Mouse (Mus musculus): ENCODE results near the gene Mtmr3. TPM values are rescaled to one million over a fixed set of nuclear protein-coding genes. Genes with fewer than 3 reads are reported as not detected.
A peak's percentile ranks its signal among the peaks of the same experiment; 100 is the strongest.

Mtmr3 gene
- total RNA-seq, 1 experiment, result 30.7 TPM

- H3K4me1 ChIP-seq (ENCODE audit: control insufficient read depth in 2 of 2, insufficient read depth in 2 of 2, low read length in 2 of 2, poor library complexity in 1 of 2), result peaks cover 6 to 11% of the 10 kb centered on the region in 2 experiments; a peak in 3 of 4 replicates
- no peak for DNase-seq (ENCODE audit: low read depth, low spot score)
- H3K4me3 ChIP-seq (ENCODE audit: insufficient read depth in 1 of 2, low read depth in 1 of 2, low read length in 2 of 2, poor library complexity in 1 of 2, severe bottlenecking in 1 of 2), result no peak overlapping the region
- no peaks in the 10 kb centered on the region for H3K9me3 ChIP-seq (ENCODE audit: control insufficient read depth, insufficient read depth, low read depth, low read length)
- no peak overlapping the region for H3K27ac ChIP-seq (ENCODE audit: insufficient read depth, low read depth, low read length, poor library complexity, severe bottlenecking)
- in situ Hi-C loops (cut with MboI; ENCODE audit: low sequenced_read_pairs in 2 of 2, unreplicated experiment in 2 of 2), result no loop called here
- TF ChIP-seq MAFK (IDR thresholded peaks at IDR 0.05; ENCODE audit: insufficient read depth, low read depth, low read length) (no peak), HCFC1 (IDR thresholded peaks at IDR 0.05; ENCODE audit: borderline replicate concordance, insufficient read depth, low read length) (no peak), CHD2 (IDR thresholded peaks at IDR 0.05; ENCODE audit: low read depth, low read length) (no peak), ZNF384 (IDR thresholded peaks at IDR 0.05; ENCODE audit: low read depth, low read length) (no peak), ZC3H11A (IDR thresholded peaks at IDR 0.05; ENCODE audit: borderline replicate concordance, low read depth, low read length) (no peak)
- no peaks in the 10 kb centered on the region for H3K36me3 ChIP-seq (ENCODE audit: control insufficient read depth, insufficient read depth, low read length, poor library complexity, severe bottlenecking)
- no peak overlapping the region for H3K9ac ChIP-seq (ENCODE audit: insufficient read depth, low read depth, low read length, poor library complexity, severe bottlenecking)
Measured at GRCm38 (mm10) chr11:4629861-4630280, 35.2 kb upstream of the Mtmr3 start.

GRCm38 (mm10) chr11:4627636-4628035, 33.0 kb upstream of the Mtmr3 start:
- Histone ChIP-seq H3K4me1 (ENCODE audit: control insufficient read depth in 2 of 2, insufficient read depth in 2 of 2, low read length in 2 of 2, poor library complexity in 1 of 2) (peaks cover 6 to 13% of the 10 kb centered on the region in 2 experiments; a peak in 3 of 4 replicates), H3K9me3 (ENCODE audit: control insufficient read depth, insufficient read depth, low read depth, low read length) (no peaks in the 10 kb centered on the region), H3K27ac (ENCODE audit: insufficient read depth, low read depth, low read length, poor library complexity, severe bottlenecking) (no peak overlapping the region), H3K4me3 (ENCODE audit: insufficient read depth in 1 of 2, low read depth in 1 of 2, low read length in 2 of 2, poor library complexity in 1 of 2, severe bottlenecking in 1 of 2) (no peak overlapping the region), H3K36me3 (ENCODE audit: control insufficient read depth, insufficient read depth, low read length, poor library complexity, severe bottlenecking) (no peaks in the 10 kb centered on the region), H3K9ac (ENCODE audit: insufficient read depth, low read depth, low read length, poor library complexity, severe bottlenecking) (no peak overlapping the region)
- TF ChIP-seq ZNF384 (IDR thresholded peaks at IDR 0.05; ENCODE audit: low read depth, low read length) (no peak), HCFC1 (IDR thresholded peaks at IDR 0.05; ENCODE audit: borderline replicate concordance, insufficient read depth, low read length) (no peak), CHD2 (IDR thresholded peaks at IDR 0.05; ENCODE audit: low read depth, low read length) (no peak), MAFK (IDR thresholded peaks at IDR 0.05; ENCODE audit: insufficient read depth, low read depth, low read length) (no peak), ZC3H11A (IDR thresholded peaks at IDR 0.05; ENCODE audit: borderline replicate concordance, low read depth, low read length) (no peak)
- in situ Hi-C loops (cut with MboI; ENCODE audit: low sequenced_read_pairs in 2 of 2, unreplicated experiment in 2 of 2), result no loop called here
- DNase-seq (ENCODE audit: low read depth, low spot score), result no peak

GRCm38 (mm10) chr11:4625931-4626330, 31.3 kb upstream of the Mtmr3 start:
- H3K9ac ChIP-seq (ENCODE audit: insufficient read depth, low read depth, low read length, poor library complexity, severe bottlenecking), result no peak overlapping the region
- no peaks in the 10 kb centered on the region for H3K36me3 ChIP-seq (ENCODE audit: control insufficient read depth, insufficient read depth, low read length, poor library complexity, severe bottlenecking)
- TF ChIP-seq ZNF384 (IDR thresholded peaks at IDR 0.05; ENCODE audit: low read depth, low read length), result no peak
- no peak for TF ChIP-seq MAFK (IDR thresholded peaks at IDR 0.05; ENCODE audit: insufficient read depth, low read depth, low read length)
- no peak for TF ChIP-seq ZC3H11A (IDR thresholded peaks at IDR 0.05; ENCODE audit: borderline replicate concordance, low read depth, low read length)
- TF ChIP-seq CHD2 (IDR thresholded peaks at IDR 0.05; ENCODE audit: low read depth, low read length), result no peak
- TF ChIP-seq HCFC1 (IDR thresholded peaks at IDR 0.05; ENCODE audit: borderline replicate concordance, insufficient read depth, low read length), result no peak
- H3K4me3 ChIP-seq (ENCODE audit: insufficient read depth in 1 of 2, low read depth in 1 of 2, low read length in 2 of 2, poor library complexity in 1 of 2, severe bottlenecking in 1 of 2), result no peak overlapping the region
- H3K27ac ChIP-seq (ENCODE audit: insufficient read depth, low read depth, low read length, poor library complexity, severe bottlenecking), result no peak overlapping the region
- H3K4me1 ChIP-seq (ENCODE audit: control insufficient read depth in 2 of 2, insufficient read depth in 2 of 2, low read length in 2 of 2, poor library complexity in 1 of 2), result peaks cover 6 to 14% of the 10 kb centered on the region in 2 experiments; a peak in 3 of 4 replicates
- no peaks in the 10 kb centered on the region for H3K9me3 ChIP-seq (ENCODE audit: control insufficient read depth, insufficient read depth, low read depth, low read length)
- in situ Hi-C loops (cut with MboI; ENCODE audit: low sequenced_read_pairs in 2 of 2, unreplicated experiment in 2 of 2), result no loop called here
- DNase-seq (ENCODE audit: low read depth, low spot score), result no peak

- H3K36me3 ChIP-seq (ENCODE audit: control insufficient read depth, insufficient read depth, low read length, poor library complexity, severe bottlenecking), result no peaks in the 10 kb centered on the region
- H3K9ac ChIP-seq (ENCODE audit: insufficient read depth, low read depth, low read length, poor library complexity, severe bottlenecking), result no peak overlapping the region
- peaks cover 0 to 7% of the 10 kb centered on the region in 2 experiments; a peak in 1 of 4 replicates for H3K4me1 ChIP-seq (ENCODE audit: control insufficient read depth in 2 of 2, insufficient read depth in 2 of 2, low read length in 2 of 2, poor library complexity in 1 of 2)
- in situ Hi-C loops (cut with MboI; ENCODE audit: low sequenced_read_pairs in 2 of 2, unreplicated experiment in 2 of 2), result no loop called here
- no peak for TF ChIP-seq CHD2 (IDR thresholded peaks at IDR 0.05; ENCODE audit: low read depth, low read length)
- no peak for TF ChIP-seq MAFK (IDR thresholded peaks at IDR 0.05; ENCODE audit: insufficient read depth, low read depth, low read length)
- TF ChIP-seq HCFC1 (IDR thresholded peaks at IDR 0.05; ENCODE audit: borderline replicate concordance, insufficient read depth, low read length), result no peak
- TF ChIP-seq ZC3H11A (IDR thresholded peaks at IDR 0.05; ENCODE audit: borderline replicate concordance, low read depth, low read length), result no peak
- TF ChIP-seq ZNF384 (IDR thresholded peaks at IDR 0.05; ENCODE audit: low read depth, low read length), result no peak
- H3K4me3 ChIP-seq (ENCODE audit: insufficient read depth in 1 of 2, low read depth in 1 of 2, low read length in 2 of 2, poor library complexity in 1 of 2, severe bottlenecking in 1 of 2), result peak overlapping the region; percentile 31 to 36; a peak in 3 of 4 replicates
- peak; percentile 50 for DNase-seq (ENCODE audit: low read depth, low spot score)
- H3K27ac ChIP-seq (ENCODE audit: insufficient read depth, low read depth, low read length, poor library complexity, severe bottlenecking), result no peak overlapping the region
- no peaks in the 10 kb centered on the region for H3K9me3 ChIP-seq (ENCODE audit: control insufficient read depth, insufficient read depth, low read depth, low read length)
Measured at GRCm38 (mm10) chr11:4622997-4623396, 28.3 kb upstream of the Mtmr3 start.

Measured in ES-E14 (cell line).